Mouse (Mus musculus) embryonic facial prominence, embryonic 10.5 days (tissue): ENCODE measurements at regions not wholly inside any gene's neighbourhood (a gene's known extent, or its start where the extent isn't known, plus 50 kb on each side); places are given as distances from the start of the nearest gene placed in this dataset.

Experiments used
- DNase-seq: peaks from one replicate; pipeline ENCODE4 v3.0.0-alpha.2; 2017; ENCODE audit warnings: low spot score
- H3K27ac ChIP-seq: fragments of 300-500 bp; sonication (generic); replicated peaks from 2 replicates; pipeline ENCODE4 v1.5.1; 2016; ENCODE audit warnings: mild to moderate bottlenecking
- H3K27me3 ChIP-seq: fragments of 300-500 bp; sonication (generic); replicated peaks from 2 replicates; pipeline ENCODE4 v1.6.1; 2016; ENCODE audit warnings: low read depth, mild to moderate bottlenecking; ENCODE audit not compliant: poor library complexity, severe bottlenecking
- H3K36me3 ChIP-seq: fragments of 300-500 bp; sonication (generic); replicated peaks from 2 replicates; pipeline ENCODE4 v1.6.1; 2016; ENCODE audit warnings: mild to moderate bottlenecking, moderate library complexity
- H3K4me1 ChIP-seq: fragments of 300-500 bp; sonication (generic); 2 replicates; pipeline ENCODE4 v1.6.1; 2016
- H3K4me3 ChIP-seq: fragments of 300-500 bp; sonication (generic); 2 replicates; pipeline ENCODE4 v1.5.1; 2016; ENCODE audit warnings: mild to moderate bottlenecking, moderate library complexity
- H3K9me3 ChIP-seq: fragments of 300-500 bp; sonication (generic); 2 replicates; pipeline ENCODE4 v1.6.1; 2016; ENCODE audit warnings: mild to moderate bottlenecking
- WGBS: fragments of 180-500 bp; shearing (Covaris S2); methylation state at CpG from one replicate; pipeline ENCODE4 v1.1.7; 2016; 5-methylcytosine and 5-hydroxymethylcytosine counted together

GRCm38 (mm10) chr3:16941146-16941545, 934.9 kb upstream of the Gm5150 start:
- Histone ChIP-seq H3K4me3 (no peak overlapping the region), H3K27ac (no peak overlapping the region), H3K4me1 (no peaks in the 10 kb centered on the region), H3K36me3 (no peaks in the 10 kb centered on the region), H3K27me3 (no peaks in the 10 kb centered on the region), H3K9me3 (no peaks in the 10 kb centered on the region)
- WGBS, result 7% methylated on average over 4 of the region's 4 CpGs
- no peak for DNase-seq

GRCm38 (mm10) chr3:16939533-16939932, 933.3 kb upstream of the Gm5150 start:
- Histone ChIP-seq H3K9me3 (no peaks in the 10 kb centered on the region), H3K4me1 (no peaks in the 10 kb centered on the region), H3K4me3 (no peak overlapping the region), H3K36me3 (no peaks in the 10 kb centered on the region), H3K27me3 (no peaks in the 10 kb centered on the region), H3K27ac (no peak overlapping the region)
- 87% methylated on average over 6 of the region's 6 CpGs for WGBS
- DNase-seq, result no peak

DNA sequence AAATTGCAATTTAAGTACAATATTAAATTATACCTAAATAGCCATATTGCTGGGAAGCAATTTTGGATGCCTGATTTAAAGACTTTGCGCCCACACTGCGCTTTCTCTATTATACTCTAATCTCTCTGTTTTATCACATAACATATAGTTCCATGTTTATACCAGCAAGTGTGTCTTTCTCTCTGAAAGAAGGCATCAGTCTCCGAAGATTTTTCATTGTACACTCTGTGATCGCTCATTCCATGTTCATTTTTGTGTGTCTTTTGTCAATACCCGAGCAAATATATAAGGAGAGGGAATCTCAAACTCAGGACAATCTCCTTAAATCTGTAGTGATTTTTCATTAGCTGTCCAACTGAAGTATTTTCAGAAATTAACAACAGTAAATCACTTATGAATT, 932.9 kb upstream of the Gm5150 start:
- H3K27me3 ChIP-seq, result no peaks in the 10 kb centered on the region
- WGBS, result 91% methylated on average over 5 of the region's 5 CpGs
- no peaks in the 10 kb centered on the region for H3K4me1 ChIP-seq
- no peak for DNase-seq
- no peak overlapping the region for H3K27ac ChIP-seq
- H3K4me3 ChIP-seq, result no peak overlapping the region
- H3K36me3 ChIP-seq, result no peaks in the 10 kb centered on the region
- H3K9me3 ChIP-seq, result no peaks in the 10 kb centered on the region

GRCm38 (mm10) chr3:16938491-16939001, 932.3 kb upstream of the Gm5150 start:
- H3K4me1 ChIP-seq, result no peaks in the 10 kb centered on the region
- WGBS, result 74% methylated on average over 11 of the region's 11 CpGs
- H3K27me3 ChIP-seq, result no peaks in the 10 kb centered on the region
- no peak overlapping the region for H3K4me3 ChIP-seq
- H3K36me3 ChIP-seq, result no peaks in the 10 kb centered on the region
- H3K9me3 ChIP-seq, result no peaks in the 10 kb centered on the region
- no peak for DNase-seq
- H3K27ac ChIP-seq, result no peak overlapping the region

GRCm38 (mm10) chr3:16930299-16930698, 924.1 kb upstream of the Gm5150 start:
- Histone ChIP-seq H3K4me3 (no peak overlapping the region), H3K27ac (no peak overlapping the region), H3K27me3 (no peaks in the 10 kb centered on the region), H3K36me3 (no peaks in the 10 kb centered on the region), H3K9me3 (no peaks in the 10 kb centered on the region), H3K4me1 (no peaks in the 10 kb centered on the region)
- WGBS, result 43% methylated on average over 3 of the region's 3 CpGs
- DNase-seq, result peak; percentile 15

- no peak overlapping the region for H3K27ac ChIP-seq
- H3K4me3 ChIP-seq, result no peak overlapping the region
- DNase-seq, result no peak
- H3K4me1 ChIP-seq, result no peaks in the 10 kb centered on the region
- no peaks in the 10 kb centered on the region for H3K9me3 ChIP-seq
- H3K27me3 ChIP-seq, result no peaks in the 10 kb centered on the region
- 78% methylated on average over 1 of the region's 1 CpGs for WGBS
- no peaks in the 10 kb centered on the region for H3K36me3 ChIP-seq
These were observed 923.6 kb upstream of the Gm5150 start for GRCm38 (mm10) chr3:16929846-16930245.

DNA sequence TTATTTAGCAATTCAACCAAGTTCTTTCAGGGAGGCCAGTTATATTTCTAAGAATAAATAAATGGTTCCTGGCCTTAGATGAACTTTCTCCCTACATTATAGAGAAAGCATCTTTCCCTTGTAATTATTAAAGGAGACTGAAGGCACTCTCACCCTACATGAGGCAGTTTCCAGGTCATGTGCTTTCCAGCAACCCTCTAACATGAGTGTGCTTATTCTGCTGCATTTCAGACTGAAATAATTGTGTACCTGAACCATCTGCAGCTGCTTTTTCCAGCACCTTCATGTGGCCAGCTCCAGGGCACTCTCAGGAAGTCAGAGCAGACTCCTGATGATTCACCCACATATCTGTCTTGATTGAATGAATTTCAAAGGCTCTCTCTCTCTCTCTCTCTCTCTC, 917.8 kb upstream of the Gm5150 start:
- H3K36me3 ChIP-seq, result no peaks in the 10 kb centered on the region
- H3K27me3 ChIP-seq, result no peaks in the 10 kb centered on the region
- DNase-seq, result no peak
- 0 out of 2 replicates have a peak, but pooled peaks cover 2% of the 10 kb centered on the region for H3K4me1 ChIP-seq
- no peak overlapping the region for H3K27ac ChIP-seq
- no peak overlapping the region for H3K4me3 ChIP-seq
- H3K9me3 ChIP-seq, result no peaks in the 10 kb centered on the region

DNA sequence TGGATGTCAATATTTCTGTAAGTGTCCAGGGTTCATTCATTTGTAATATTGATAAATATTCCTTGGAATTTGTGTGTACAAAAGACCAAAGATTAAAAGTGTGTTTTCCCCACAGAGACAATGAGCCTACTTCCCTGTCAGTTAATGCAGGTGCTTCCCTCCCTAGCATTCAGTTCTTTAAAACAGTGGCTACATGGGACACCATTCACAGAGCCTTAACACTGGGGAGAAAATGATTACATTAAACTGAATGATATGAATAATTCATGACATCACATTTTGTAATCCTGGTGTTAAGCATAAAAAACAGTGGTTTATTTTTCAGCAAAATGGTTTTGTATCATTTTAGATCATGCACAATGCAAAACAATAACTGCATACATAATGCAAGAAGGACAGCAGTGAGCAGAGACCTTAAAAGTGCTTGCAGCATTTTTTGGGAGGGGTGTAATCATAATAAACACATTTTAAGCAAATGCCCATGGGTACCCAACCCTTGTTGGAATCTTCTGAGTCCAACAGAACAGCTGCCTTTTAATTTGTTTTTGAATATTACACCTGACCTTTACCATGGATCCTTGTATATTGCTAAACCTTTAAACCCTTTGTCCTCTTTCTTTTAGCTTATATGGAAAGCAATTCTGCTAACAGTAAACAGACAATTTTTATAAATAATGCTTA, 917.1 kb upstream of the Gm5150 start:
- Histone ChIP-seq H3K36me3 (no peaks in the 10 kb centered on the region), H3K4me1 (0 out of 2 replicates have a peak, but pooled peaks cover 2% of the 10 kb centered on the region), H3K4me3 (no peak overlapping the region), H3K9me3 (no peaks in the 10 kb centered on the region), H3K27me3 (no peaks in the 10 kb centered on the region), H3K27ac (no peak overlapping the region)
- DNase-seq, result no peak

GRCm38 (mm10) chr3:16921330-16921729, 915.1 kb upstream of the Gm5150 start:
- WGBS, result 50% methylated on average over 6 of the region's 6 CpGs

GRCm38 (mm10) chr3:16918374-16918773, 912.1 kb upstream of the Gm5150 start:
- no peaks in the 10 kb centered on the region for H3K27me3 ChIP-seq
- H3K4me3 ChIP-seq, result no peak overlapping the region
- H3K9me3 ChIP-seq, result no peaks in the 10 kb centered on the region
- WGBS, result 77% methylated on average over 2 of the region's 2 CpGs
- H3K36me3 ChIP-seq, result no peaks in the 10 kb centered on the region
- DNase-seq, result no peak
- no peak overlapping the region for H3K27ac ChIP-seq
- H3K4me1 ChIP-seq, result 0 out of 2 replicates have a peak, but pooled peaks cover 2% of the 10 kb centered on the region

More at GRCm38 (mm10) chr3:16921330-16921729, 915.1 kb upstream of the Gm5150 start:
- Histone ChIP-seq H3K4me3 (no peak overlapping the region), H3K27me3 (no peaks in the 10 kb centered on the region), H3K36me3 (no peaks in the 10 kb centered on the region), H3K9me3 (no peaks in the 10 kb centered on the region), H3K4me1 (0 out of 2 replicates have a peak, but pooled peaks cover 2% of the 10 kb centered on the region), H3K27ac (no peak overlapping the region)
- DNase-seq, result no peak

DNA sequence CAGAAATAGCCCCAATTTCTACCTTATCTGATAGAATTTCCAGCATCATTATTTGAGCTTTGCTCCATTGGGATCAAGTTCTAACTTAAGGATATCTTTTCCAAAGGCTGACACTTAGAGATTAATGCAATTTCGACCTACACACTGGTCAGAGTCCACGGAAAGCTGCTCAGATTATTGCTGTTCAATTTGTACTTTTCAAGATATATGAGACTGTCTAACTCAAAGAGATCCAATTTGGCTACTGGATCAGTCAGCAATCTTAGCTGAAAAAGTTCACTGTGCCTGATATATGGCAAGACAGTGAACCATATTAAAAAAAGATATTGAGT, 909.8 kb upstream of the Gm5150 start:
- Histone ChIP-seq H3K27ac (no peak overlapping the region), H3K36me3 (no peaks in the 10 kb centered on the region), H3K9me3 (no peaks in the 10 kb centered on the region), H3K4me1 (no peaks in the 10 kb centered on the region), H3K4me3 (no peak overlapping the region), H3K27me3 (no peaks in the 10 kb centered on the region)
- DNase-seq, result no peak
- WGBS, result 75% methylated on average over 2 of the region's 2 CpGs

- no peak overlapping the region for H3K27ac ChIP-seq
- no peaks in the 10 kb centered on the region for H3K36me3 ChIP-seq
- WGBS, result 85% methylated on average over 2 of the region's 2 CpGs
- no peaks in the 10 kb centered on the region for H3K9me3 ChIP-seq
- no peaks in the 10 kb centered on the region for H3K27me3 ChIP-seq
- H3K4me1 ChIP-seq, result no peaks in the 10 kb centered on the region
- no peak overlapping the region for H3K4me3 ChIP-seq
- no peak for DNase-seq
These were observed 909.3 kb upstream of the Gm5150 start for GRCm38 (mm10) chr3:16915389-16916071.

DNA sequence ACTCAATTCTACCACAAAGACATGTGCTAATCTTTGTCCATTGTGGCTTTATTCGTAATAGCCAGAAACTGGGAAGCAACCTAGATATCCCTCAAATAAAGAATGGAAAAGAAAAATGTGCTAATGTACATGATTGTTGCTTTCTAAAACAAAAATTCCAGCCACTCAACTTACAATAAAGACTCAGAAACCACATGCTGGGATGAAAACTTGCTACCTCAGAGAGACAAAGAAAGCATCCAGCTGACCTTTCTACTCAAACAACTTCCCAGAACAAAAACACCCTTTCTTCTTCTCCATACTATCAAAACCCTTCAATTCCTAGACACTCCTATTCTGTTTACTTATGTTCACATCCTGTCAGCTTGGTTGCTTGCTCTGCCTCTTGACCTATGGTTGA, 881.9 kb upstream of the Gm5150 start:
- H3K27me3 ChIP-seq, result no peaks in the 10 kb centered on the region
- H3K27ac ChIP-seq, result no peak overlapping the region
- no peak overlapping the region for H3K4me3 ChIP-seq
- no peaks in the 10 kb centered on the region for H3K9me3 ChIP-seq
- WGBS, result 82% methylated on average over 1 of the region's 1 CpGs
- H3K4me1 ChIP-seq, result no peaks in the 10 kb centered on the region
- H3K36me3 ChIP-seq, result no peaks in the 10 kb centered on the region
- no peak for DNase-seq
